Mouse (Mus musculus) limb, embryonic 14.5 days (tissue): ENCODE data around the gene 9930111J21Rik2. TPM values are rescaled to one million over a fixed set of nuclear protein-coding genes. Genes with fewer than 3 reads are reported as not detected.
"Not testable (repeated sequence)": the region's sequence is repeated elsewhere in the genome, so short reads cannot be mapped to it uniquely, and the experiment has no call there.

Experiments used
- ATAC-seq: fragments of 200-750 bp; cut with Nextera tagmentation; 2 replicates; pipeline ENCODE4 v1.8.0; 2017; ENCODE audit warnings: low read depth, moderate number of reproducible peaks, moderate TSS enrichment; ENCODE audit not compliant: low FRiP score
- DNase-seq: peaks from one replicate; pipeline ENCODE4 v3.0.0-alpha.2; 2015; ENCODE audit warnings: low spot score
- H3K27ac ChIP-seq: fragments of 300-500 bp; sonication (generic); replicated peaks from 2 replicates; pipeline ENCODE4 v1.5.1; 2014; ENCODE audit warnings: low read depth, mild to moderate bottlenecking, low read length, moderate library complexity, mixed read lengths
- H3K27me3 ChIP-seq: fragments of 300-500 bp; sonication (generic); 2 replicates; pipeline ENCODE4 v1.6.1; 2014; ENCODE audit warnings: low read length, mixed read lengths; ENCODE audit not compliant: control insufficient read depth, insufficient read depth
- H3K36me3 ChIP-seq: fragments of 300-500 bp; sonication (generic); 2 replicates; pipeline ENCODE4 v1.6.1; 2014; ENCODE audit warnings: mild to moderate bottlenecking, low read length, moderate library complexity, mixed read lengths; ENCODE audit not compliant: control insufficient read depth, insufficient read depth
- H3K4me1 ChIP-seq: fragments of 300-500 bp; sonication (generic); 2 replicates; pipeline ENCODE4 v1.6.1; 2014; ENCODE audit warnings: antibody characterized with exemption, low read length, mixed read lengths; ENCODE audit not compliant: control insufficient read depth, insufficient read depth
- H3K4me2 ChIP-seq: fragments of 300-500 bp; sonication (generic); replicated peaks from 2 replicates; pipeline ENCODE4 v1.6.1; 2014; ENCODE audit warnings: low read depth, mild to moderate bottlenecking, low read length, moderate library complexity; ENCODE audit not compliant: severe bottlenecking
- H3K4me3 ChIP-seq: fragments of 300-500 bp; sonication (generic); replicated peaks from 2 replicates; pipeline ENCODE4 v1.5.1; 2014; ENCODE audit warnings: low read length
- H3K9ac ChIP-seq: fragments of 300-500 bp; sonication (generic); 2 replicates; pipeline ENCODE4 v1.6.1; 2014; ENCODE audit warnings: mild to moderate bottlenecking, low read depth, low read length, moderate library complexity; ENCODE audit not compliant: severe bottlenecking
- H3K9me3 ChIP-seq: fragments of 300-500 bp; sonication (generic); 2 replicates; pipeline ENCODE4 v1.6.1; 2016; ENCODE audit warnings: low read length; ENCODE audit not compliant: control insufficient read depth
- WGBS: fragments of 180-500 bp; shearing (Covaris S2); extraction: QIAGEN DNeasy Blood & Tissue Kit; methylation state at CpG from one replicate; pipeline ENCODE4 v1.1.7; 2014; 5-methylcytosine and 5-hydroxymethylcytosine counted together
- polyA plus RNA-seq, 2 experiments: library from polyadenylated mRNA; depleted of rRNA in 1 of 2; stranded (reverse) in 1 of 2; unstranded in 1 of 2; fragments of >200 nt; fragmentation: Nextera tagmentation in 1 of 2; extraction: Ambion mirVana in 1 of 2; gene quantifications; 2 replicates each; pipeline versions ENCODE4 v1.2.1 to v1.2.3; 2012 to 2014

9930111J21Rik2 gene
- polyA plus RNA-seq, 2 experiments, result 0.12 to 0.50 TPM

DNA sequence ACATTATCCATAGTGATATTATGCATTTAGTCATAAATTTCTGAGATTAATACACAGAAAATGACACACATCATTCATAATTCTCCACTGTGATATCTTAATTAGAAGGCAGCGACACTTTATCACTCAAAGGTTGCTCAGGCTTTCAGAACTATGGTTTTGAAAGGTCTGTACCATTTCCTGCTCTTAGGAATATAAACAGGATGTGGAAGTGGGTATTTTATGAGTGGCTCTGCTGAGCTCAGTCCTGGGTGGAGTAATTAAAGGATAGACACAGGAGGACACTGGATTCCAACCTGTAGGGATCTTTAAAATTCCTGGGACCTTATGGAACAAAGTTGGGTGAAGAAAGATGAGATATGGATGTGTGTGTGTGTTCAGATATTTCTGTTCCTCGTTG, 44.7 kb downstream of the 9930111J21Rik2 start:
- 58% methylated on average over 2 of the region's 2 CpGs for WGBS
- not testable (repeated sequence) for DNase-seq, H3K4me1 ChIP-seq, H3K27me3 ChIP-seq, H3K4me3 ChIP-seq, ATAC-seq, H3K9ac ChIP-seq, H3K9me3 ChIP-seq, H3K36me3 ChIP-seq, H3K4me2 ChIP-seq, H3K27ac ChIP-seq

DNA sequence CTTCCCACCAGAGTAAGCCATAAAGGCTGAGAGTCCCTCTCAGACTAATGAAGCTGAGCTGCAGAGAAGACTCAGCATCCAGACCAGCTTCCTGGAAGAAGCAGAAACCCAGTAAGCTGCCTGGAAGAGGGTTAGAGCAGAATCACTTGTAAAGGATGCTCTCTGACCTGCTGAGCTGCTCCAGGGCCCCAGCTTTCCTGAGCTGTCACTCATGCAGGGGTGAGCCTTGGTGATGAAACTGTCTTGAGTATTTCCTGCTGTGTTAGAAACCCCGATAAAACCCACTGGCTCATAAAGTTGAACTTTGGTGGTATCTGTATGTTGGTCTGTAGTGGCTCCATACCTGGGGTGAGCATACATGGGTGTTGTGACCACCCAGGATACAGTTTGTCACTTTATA, 50.6 kb downstream of the 9930111J21Rik2 start:
- 86% methylated on average over 1 of the region's 1 CpGs for WGBS
- not testable (repeated sequence) for H3K27ac ChIP-seq, H3K9me3 ChIP-seq, H3K4me1 ChIP-seq, H3K4me3 ChIP-seq, H3K9ac ChIP-seq, H3K36me3 ChIP-seq, DNase-seq, H3K27me3 ChIP-seq, ATAC-seq, H3K4me2 ChIP-seq

DNA sequence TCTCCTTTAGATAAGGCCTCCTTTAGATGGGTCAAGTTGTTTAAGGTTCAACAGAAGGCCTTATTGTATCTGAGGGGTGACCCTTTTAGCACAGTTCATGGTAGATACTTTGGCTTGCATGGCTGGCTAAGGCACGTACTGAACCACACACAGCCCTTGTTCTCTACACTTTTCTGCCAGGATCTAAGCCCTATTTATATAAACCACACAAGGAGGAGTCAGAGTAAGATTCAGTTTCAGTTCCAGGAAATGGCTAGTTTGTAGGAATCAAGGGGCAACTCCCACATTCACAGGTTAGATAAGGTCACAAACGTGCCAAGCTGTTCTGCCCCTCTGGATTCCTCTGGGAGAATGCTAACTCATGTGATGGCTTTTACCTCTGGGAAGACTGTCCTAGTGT, 57.0 kb downstream of the 9930111J21Rik2 start, which contains the start of gene Tgtp1:
Gene Tgtp1, minus strand, starts transcription at position 155 of the 400 bp plus-strand sequence.
- H3K4me2 ChIP-seq, H3K27ac ChIP-seq, ATAC-seq, H3K27me3 ChIP-seq, H3K9me3 ChIP-seq, H3K36me3 ChIP-seq, H3K4me1 ChIP-seq, H3K4me3 ChIP-seq, H3K9ac ChIP-seq, DNase-seq: not testable (repeated sequence)
- WGBS, result 62% methylated on average over 2 of the region's 2 CpGs

DNA sequence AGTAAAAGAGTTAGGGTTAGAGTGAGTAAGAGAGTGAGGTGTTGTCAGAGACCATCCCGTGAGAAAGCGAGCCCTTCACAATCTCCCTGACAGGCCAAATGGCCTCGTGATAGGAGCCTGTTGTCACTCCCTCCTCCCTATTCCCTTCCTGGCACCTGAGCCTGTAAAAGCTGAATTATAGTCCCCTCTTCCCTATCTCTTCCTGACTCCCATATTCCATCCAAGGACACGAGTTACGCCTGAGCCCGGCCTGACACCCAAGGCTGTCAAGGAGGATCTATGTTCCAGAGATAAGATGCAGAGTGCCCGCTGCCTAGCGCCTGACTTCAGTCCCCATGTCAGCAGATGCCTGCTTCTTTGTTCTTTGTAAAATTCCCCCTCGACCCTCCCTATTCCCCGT, 57.7 kb downstream of the 9930111J21Rik2 start:
- not testable (repeated sequence) for H3K4me1 ChIP-seq, H3K9ac ChIP-seq, H3K27me3 ChIP-seq, H3K9me3 ChIP-seq, DNase-seq, H3K27ac ChIP-seq, H3K4me3 ChIP-seq, ATAC-seq, H3K36me3 ChIP-seq, H3K4me2 ChIP-seq
- WGBS, result 25% methylated on average over 10 of the region's 10 CpGs

DNA sequence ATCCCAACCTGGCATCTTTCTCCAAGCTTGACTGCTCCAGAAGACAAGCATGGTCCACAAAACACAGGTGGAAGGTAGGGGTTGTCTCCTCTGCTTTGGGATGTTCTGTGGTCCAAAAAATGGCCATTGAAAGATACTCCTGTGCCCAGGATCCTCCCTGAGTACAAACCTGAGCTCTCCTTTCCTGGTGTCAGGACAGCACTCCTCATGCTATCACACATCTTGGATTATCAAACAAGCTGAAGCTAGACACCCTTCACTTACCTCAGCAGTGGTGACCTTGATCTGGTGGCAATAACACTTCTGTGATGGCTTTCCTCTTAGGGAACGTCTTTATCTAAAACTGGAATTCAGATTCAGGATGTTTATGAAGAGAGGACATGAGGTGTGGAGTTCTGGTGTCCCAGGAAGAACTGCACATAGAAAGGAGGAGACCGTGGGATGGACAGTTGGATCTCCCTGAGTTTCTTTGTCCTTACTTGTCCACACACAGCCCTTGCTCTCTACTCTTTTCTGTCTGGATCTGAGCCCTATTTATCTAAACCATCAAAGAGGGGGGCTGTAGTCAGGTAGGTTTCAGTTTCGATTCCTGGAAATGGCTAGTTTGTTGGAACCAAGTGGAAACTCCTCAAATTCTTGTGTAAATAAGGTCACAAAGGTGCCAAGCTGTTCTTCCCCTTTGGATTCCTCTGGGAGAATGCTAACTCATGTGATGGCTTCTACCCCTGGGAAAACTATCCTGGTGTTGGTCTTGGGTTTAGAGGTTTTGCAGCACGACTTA, 59.1 kb downstream of the 9930111J21Rik2 start, which contains the start of gene Gm12185:
Gene Gm12185, minus strand, starts transcription at position 487 of the 781 bp plus-strand sequence.
- ATAC-seq, H3K4me2 ChIP-seq, H3K9ac ChIP-seq, H3K4me1 ChIP-seq, H3K27ac ChIP-seq, H3K27me3 ChIP-seq, DNase-seq, H3K9me3 ChIP-seq, H3K4me3 ChIP-seq, H3K36me3 ChIP-seq: not testable (repeated sequence)
- 66% methylated on average over 4 of the region's 4 CpGs for WGBS

DNA sequence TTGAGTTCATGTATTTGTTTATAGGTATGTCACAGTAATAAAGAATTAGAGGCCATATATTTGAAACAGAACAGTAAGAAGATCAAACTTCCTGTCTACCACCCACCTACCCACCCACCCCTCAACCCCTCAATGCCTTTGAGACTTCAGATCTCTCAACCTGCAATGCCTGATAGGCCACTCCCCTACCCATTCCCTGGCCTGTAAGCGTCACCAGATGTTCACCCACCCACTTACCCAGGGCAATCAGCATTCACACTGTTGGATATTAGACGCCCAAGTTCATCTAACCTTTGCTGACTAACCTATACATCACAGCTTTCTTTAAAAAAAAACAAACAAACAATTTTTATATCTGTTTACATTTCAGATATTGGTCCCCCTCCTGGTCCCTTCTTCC, 61.1 kb downstream of the 9930111J21Rik2 start:
- H3K27me3 ChIP-seq, DNase-seq, H3K36me3 ChIP-seq, H3K9ac ChIP-seq, H3K27ac ChIP-seq, H3K4me3 ChIP-seq, H3K4me2 ChIP-seq, H3K4me1 ChIP-seq, H3K9me3 ChIP-seq, ATAC-seq: not testable (repeated sequence)
- WGBS, result 38% methylated on average over 2 of the region's 2 CpGs

DNA sequence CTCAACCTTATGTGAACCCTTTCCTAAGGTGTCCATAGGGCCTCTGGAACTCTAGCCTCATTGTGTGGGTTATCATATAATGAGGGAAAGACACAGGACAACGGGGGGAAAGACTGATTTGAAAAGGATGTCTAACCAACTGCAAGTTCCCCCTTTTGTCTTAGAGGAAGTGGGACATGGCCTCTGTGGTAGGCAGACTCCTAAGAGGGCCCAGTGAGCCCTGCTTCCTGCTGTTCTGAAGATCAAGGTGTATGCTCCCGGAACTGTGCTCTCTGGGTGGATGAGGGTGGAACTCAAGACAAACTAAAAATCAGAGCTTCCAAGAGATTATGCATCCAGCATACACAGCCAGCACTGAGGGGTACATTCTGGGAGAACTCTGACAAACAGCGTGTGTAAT, 62.8 kb downstream of the 9930111J21Rik2 start:
- not testable (repeated sequence) for H3K27me3 ChIP-seq, ATAC-seq, DNase-seq, H3K9me3 ChIP-seq, H3K9ac ChIP-seq, H3K4me1 ChIP-seq, H3K4me3 ChIP-seq, H3K4me2 ChIP-seq, H3K36me3 ChIP-seq, H3K27ac ChIP-seq
- 85% methylated on average over 2 of the region's 3 CpGs for WGBS

DNA sequence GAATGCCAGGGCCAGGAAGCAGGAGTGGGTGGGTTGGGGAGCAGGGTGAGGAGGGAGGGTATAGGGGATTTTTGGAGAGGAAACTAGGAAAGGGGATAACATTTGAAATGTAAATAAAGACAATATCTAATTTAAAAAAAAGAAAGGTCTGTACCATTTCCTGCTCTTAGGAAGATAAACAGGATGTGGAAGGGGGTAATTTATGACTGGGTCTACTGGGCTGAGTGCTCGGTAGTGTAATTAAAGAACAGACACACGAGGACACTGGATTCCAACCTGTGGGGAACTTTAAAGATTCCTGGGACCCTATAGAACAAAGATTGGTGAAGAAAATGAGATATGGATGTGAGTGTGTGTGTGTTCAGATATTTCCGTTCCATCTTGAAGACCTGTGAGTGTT, 68.2 kb downstream of the 9930111J21Rik2 start:
- WGBS, result no CpG with 5 or more reads among the region's 3 CpGs
- H3K4me1 ChIP-seq, H3K4me2 ChIP-seq, H3K4me3 ChIP-seq, H3K36me3 ChIP-seq, H3K27ac ChIP-seq, H3K9ac ChIP-seq, H3K9me3 ChIP-seq, DNase-seq, H3K27me3 ChIP-seq, ATAC-seq: not testable (repeated sequence)
